Mouse (Mus musculus) liver, postnatal 0 days (tissue): ENCODE data around the gene Gm10681.
"Not testable (repeated sequence)": the region's sequence is repeated elsewhere in the genome, so short reads cannot be mapped to it uniquely, and the experiment has no call there.

Source experiments
- CTCF ChIP-seq: sonication (generic); IDR thresholded peaks from 2 replicates; pipeline ENCODE4 v1.5.1; 2016; ENCODE audit warnings: antibody characterized with exemption, low read depth
- EP300 ChIP-seq: IDR thresholded peaks from 2 replicates; pipeline ENCODE4 v1.6.1; 2016; ENCODE audit warnings: antibody characterized with exemption, low read depth, mild to moderate bottlenecking

- TF ChIP-seq CTCF, EP300: not testable (repeated sequence)
These were observed 6.0 kb downstream of the Gm10681 start for GRCm38 (mm10) chr3:98582622-98583021.
